Mouse (Mus musculus) heart, embryonic 16.5 days (tissue): ENCODE measurements around the gene Olfr815. TPM values are rescaled to one million over a fixed set of nuclear protein-coding genes. Genes with fewer than 3 reads are reported as not detected.
"Not testable (repeated sequence)": the region's sequence is repeated elsewhere in the genome, so short reads cannot be mapped to it uniquely, and the experiment has no call there.

Experiments
- ATAC-seq: fragments of 200-750 bp; cut with Nextera tagmentation; replicated peaks from 2 replicates; pipeline ENCODE4 v1.8.0; 2017; ENCODE audit warnings: moderate number of reproducible peaks; ENCODE audit not compliant: insufficient read depth, low FRiP score; ENCODE audit errors: extremely low read depth
- H3K27ac ChIP-seq: fragments of 300-500 bp; sonication (generic); 2 replicates; pipeline ENCODE4 v1.5.1; 2014; ENCODE audit warnings: mild to moderate bottlenecking, low read length, control low read depth, moderate library complexity
- H3K27me3 ChIP-seq: fragments of 300-500 bp; sonication (generic); 2 replicates; pipeline ENCODE4 v1.6.1; 2014; ENCODE audit warnings: low read length, mixed read lengths; ENCODE audit not compliant: control insufficient read depth, insufficient read depth
- H3K36me3 ChIP-seq: fragments of 300-500 bp; sonication (generic); 2 replicates; pipeline ENCODE4 v1.6.1; 2014; ENCODE audit not compliant: control insufficient read depth, insufficient read depth
- H3K4me1 ChIP-seq: fragments of 300-500 bp; sonication (generic); 2 replicates; pipeline ENCODE4 v1.6.1; 2014; ENCODE audit warnings: low read length, mixed read lengths; ENCODE audit not compliant: control insufficient read depth, insufficient read depth
- H3K4me2 ChIP-seq: fragments of 300-500 bp; sonication (generic); 2 replicates; pipeline ENCODE4 v1.6.1; 2014; ENCODE audit warnings: low read depth, mild to moderate bottlenecking, control low read depth, low read length
- H3K4me3 ChIP-seq: fragments of 300-500 bp; sonication (generic); 2 replicates; pipeline ENCODE4 v1.5.1; 2014; ENCODE audit warnings: mild to moderate bottlenecking, control low read depth, low read length
- H3K9ac ChIP-seq: fragments of 300-500 bp; sonication (generic); 2 replicates; pipeline ENCODE4 v1.6.1; 2014; ENCODE audit warnings: low read length, control low read depth
- H3K9me3 ChIP-seq: fragments of 300-500 bp; sonication (generic); replicated peaks from 2 replicates; pipeline ENCODE4 v1.6.1; 2016; ENCODE audit warnings: low read length; ENCODE audit not compliant: control insufficient read depth
- WGBS: fragments of 180-500 bp; shearing (Covaris S2); extraction: QIAGEN DNeasy Blood & Tissue Kit; methylation state at CpG from one replicate; pipeline ENCODE4 v1.1.7; 2014; 5-methylcytosine and 5-hydroxymethylcytosine counted together
- polyA plus RNA-seq: library from polyadenylated mRNA; unstranded; fragments of >200 nt; fragmentation: Nextera tagmentation; extraction: Ambion mirVana; gene quantifications from 2 replicates; pipeline ENCODE4 v1.2.1, GENCODE M21; 2015

The Olfr815 gene
- polyA plus RNA-seq: not detected in 2 replicates

DNA sequence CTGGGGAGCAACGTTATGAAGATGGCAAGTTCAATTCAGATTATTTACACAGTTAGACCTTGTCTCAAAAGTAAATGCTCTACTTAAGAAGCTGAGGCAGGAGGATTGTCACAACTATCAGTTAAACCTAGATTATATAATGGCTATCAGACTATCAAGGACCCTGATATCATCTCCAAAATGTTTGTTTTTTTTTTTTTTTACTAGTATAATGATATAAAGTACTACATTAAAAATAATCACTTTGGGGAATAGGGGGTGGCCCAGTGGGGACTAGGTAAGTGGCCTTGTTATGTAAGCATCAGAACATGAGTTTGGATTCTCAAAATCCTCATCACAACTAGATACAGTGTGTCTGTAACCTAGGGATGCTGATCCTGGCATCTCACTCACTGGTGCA is at the start of gene Olfr815:
Gene Olfr815, minus strand, starts transcription at position 101 of the 400 bp plus-strand sequence.
- H3K4me3 ChIP-seq, H3K27me3 ChIP-seq, H3K27ac ChIP-seq, H3K4me2 ChIP-seq, H3K9ac ChIP-seq, H3K36me3 ChIP-seq, H3K9me3 ChIP-seq, H3K4me1 ChIP-seq, ATAC-seq: not testable (repeated sequence)
- no CpG with 5 or more reads among the region's 1 CpGs for WGBS

DNA sequence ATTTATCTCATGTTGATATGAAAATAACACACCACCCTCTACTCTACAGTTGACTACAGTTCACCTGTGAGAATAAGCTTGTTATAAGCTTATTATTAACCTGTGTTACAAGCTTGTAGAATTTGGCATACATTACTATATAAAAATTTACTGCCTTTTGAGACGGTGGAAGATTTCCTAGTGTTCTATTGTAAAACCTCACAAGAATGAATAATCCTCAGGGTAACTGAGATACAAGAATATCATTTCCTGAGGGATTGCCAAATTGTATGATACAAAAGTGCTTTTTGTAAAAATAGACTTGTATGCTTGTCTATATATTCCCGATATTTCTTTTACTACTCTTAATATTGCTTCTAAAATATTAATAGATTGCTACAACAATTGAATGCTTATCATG is 43.3 kb upstream of the Olfr815 start, which contains the start of gene Olfr818:
Gene Olfr818, minus strand, starts transcription at position 101 of the 400 bp plus-strand sequence.
- Histone ChIP-seq H3K4me3 (no peak within 1 kb of the TSS), H3K27ac (no peak within 1 kb of the TSS), H3K9ac (no peak within 1 kb of the TSS), H3K36me3 (no peaks in the 10 kb centered on the region), H3K4me1 (no peaks in the 10 kb centered on the region), H3K4me2 (no peak within 1 kb of the TSS), H3K27me3 (no peaks in the 10 kb centered on the region), H3K9me3 (no peaks in the 10 kb centered on the region)
- ATAC-seq: no peak
- 84% methylated on average over 2 of the region's 2 CpGs for WGBS

DNA sequence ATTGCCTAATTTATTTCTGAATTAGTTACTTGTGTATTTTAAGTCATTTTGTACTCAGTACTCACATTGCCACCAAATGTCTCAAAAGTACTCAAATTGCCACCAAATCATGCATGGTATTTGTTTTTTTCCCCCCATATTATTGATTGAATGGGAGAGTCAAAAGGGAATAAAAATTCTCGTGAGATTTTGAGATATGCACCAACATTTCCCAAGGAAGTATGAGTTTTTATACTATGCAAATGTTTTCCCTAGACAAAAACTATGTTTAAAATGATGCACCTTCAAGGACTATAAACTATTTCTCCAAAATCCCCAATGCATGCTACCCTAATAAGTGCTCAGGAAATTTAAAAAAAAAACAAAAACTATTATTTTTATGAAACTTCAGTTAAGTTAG is 9.8 kb upstream of the Olfr815 start, which contains the start of gene Olfr816:
Gene Olfr816, minus strand, starts transcription at position 101 of the 400 bp plus-strand sequence.
- Histone ChIP-seq H3K4me1 (no peaks in the 10 kb centered on the region), H3K27me3 (no peaks in the 10 kb centered on the region), H3K36me3 (no peaks in the 10 kb centered on the region), H3K9ac (no peak within 1 kb of the TSS), H3K4me3 (no peak within 1 kb of the TSS), H3K4me2 (no peak within 1 kb of the TSS), H3K27ac (no peak within 1 kb of the TSS), H3K9me3 (no peaks in the 10 kb centered on the region)
- no peak for ATAC-seq
- 49% methylated on average over 1 of the region's 1 CpGs for WGBS

DNA sequence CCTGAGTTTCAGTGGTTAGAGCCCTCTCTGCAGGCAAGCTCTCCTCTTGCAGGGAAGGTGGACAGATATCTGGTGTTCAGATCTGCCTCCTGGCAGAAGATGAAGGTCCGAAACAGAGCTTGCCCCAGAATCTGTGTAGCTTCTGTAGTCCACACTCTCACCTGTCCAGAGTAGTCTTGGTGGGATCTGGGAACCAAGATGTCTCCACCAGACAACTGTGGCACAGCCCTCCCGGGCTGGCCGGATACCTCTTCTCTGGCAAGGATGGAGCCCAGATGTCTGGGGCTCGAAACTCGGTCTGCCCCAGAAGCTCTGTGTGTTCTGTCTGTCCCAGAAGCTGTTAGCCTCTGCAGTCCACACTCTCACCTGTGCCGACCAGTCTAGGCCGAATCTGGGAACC is 19.7 kb downstream of the Olfr815 start:
- H3K36me3 ChIP-seq: no peaks in the 10 kb centered on the region
- H3K9me3 ChIP-seq: no peaks in the 10 kb centered on the region
- no peak overlapping the region for H3K9ac ChIP-seq
- H3K27ac ChIP-seq: no peak overlapping the region
- no peak for ATAC-seq
- H3K4me3 ChIP-seq: no peak overlapping the region
- no peaks in the 10 kb centered on the region for H3K27me3 ChIP-seq
- H3K4me2 ChIP-seq: no peak overlapping the region
- H3K4me1 ChIP-seq: no peaks in the 10 kb centered on the region
- 86% methylated on average over 7 of the region's 7 CpGs for WGBS

DNA sequence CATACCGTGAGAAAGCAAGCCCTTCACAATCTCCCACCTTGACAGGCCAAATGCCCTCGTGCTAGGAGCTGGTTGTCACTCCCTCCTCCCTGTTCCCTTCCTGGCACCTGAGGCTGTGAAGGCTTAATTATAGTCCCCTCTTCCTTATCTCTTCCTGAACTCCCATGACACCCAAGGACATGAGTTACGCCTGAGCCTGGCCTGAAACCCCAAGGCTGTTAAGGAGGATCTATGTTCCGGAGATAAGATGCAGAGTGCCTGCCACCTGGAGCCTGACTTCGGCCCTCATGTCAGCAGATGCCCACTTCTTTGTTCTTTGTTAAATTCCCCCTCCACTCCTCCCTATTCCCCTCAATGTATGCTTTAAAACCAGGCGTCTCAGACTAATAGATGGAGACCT is 20.2 kb downstream of the Olfr815 start:
- WGBS: 62% methylated on average over 6 of the region's 6 CpGs
- H3K27me3 ChIP-seq, H3K4me1 ChIP-seq, H3K9ac ChIP-seq, H3K4me2 ChIP-seq, H3K9me3 ChIP-seq, H3K36me3 ChIP-seq, ATAC-seq, H3K4me3 ChIP-seq, H3K27ac ChIP-seq: not testable (repeated sequence)

DNA sequence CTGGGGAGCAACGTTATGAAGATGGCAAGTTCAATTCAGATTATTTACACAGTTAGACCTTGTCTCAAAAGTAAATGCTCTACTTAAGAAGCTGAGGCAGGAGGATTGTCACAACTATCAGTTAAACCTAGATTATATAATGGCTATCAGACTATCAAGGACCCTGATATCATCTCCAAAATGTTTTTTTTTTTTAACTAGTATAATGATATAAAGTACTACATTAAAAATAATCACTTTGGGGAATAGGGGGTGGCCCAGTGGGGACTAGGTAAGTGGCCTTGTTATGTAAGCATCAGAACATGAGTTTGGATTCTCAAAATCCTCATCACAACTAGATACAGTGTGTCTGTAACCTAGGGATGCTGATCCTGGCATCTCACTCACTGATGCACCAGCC is 25.9 kb downstream of the Olfr815 start, which contains the start of gene Olfr814:
Gene Olfr814, minus strand, starts transcription at position 101 of the 400 bp plus-strand sequence.
- WGBS: no CpG with 5 or more reads among the region's 1 CpGs
- H3K27ac ChIP-seq, H3K4me2 ChIP-seq, H3K9ac ChIP-seq, ATAC-seq, H3K4me1 ChIP-seq, H3K4me3 ChIP-seq, H3K27me3 ChIP-seq, H3K36me3 ChIP-seq, H3K9me3 ChIP-seq: not testable (repeated sequence)

DNA sequence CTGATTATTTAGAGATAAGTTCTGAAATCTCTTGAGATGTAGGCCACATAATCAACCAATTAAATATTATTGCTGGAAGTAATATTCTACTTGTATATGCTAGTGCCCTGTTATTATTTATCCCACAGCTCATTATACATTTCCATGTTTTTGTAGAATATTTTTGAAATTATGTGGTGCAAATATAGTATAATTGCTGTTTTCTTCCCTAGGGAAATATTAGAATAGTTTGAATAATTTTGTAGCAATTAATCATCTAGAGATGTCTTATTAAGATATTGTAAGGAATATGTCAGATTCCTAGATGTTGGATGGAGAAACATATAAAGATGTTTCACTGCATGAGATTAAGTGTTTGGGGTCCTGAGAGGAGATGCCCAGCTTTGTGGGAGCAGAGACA is 50.6 kb downstream of the Olfr815 start, which contains the start of gene Olfr813:
Gene Olfr813, plus strand, starts transcription at position 301 of the 400 bp plus-strand sequence.
- H3K4me2 ChIP-seq: no peak within 1 kb of the TSS
- H3K9ac ChIP-seq: no peak within 1 kb of the TSS
- no peaks in the 10 kb centered on the region for H3K27me3 ChIP-seq
- no peaks in the 10 kb centered on the region for H3K9me3 ChIP-seq
- no peaks in the 10 kb centered on the region for H3K4me1 ChIP-seq
- H3K36me3 ChIP-seq: no peaks in the 10 kb centered on the region
- H3K27ac ChIP-seq: no peak within 1 kb of the TSS
- no peak for ATAC-seq
- H3K4me3 ChIP-seq: no peak within 1 kb of the TSS

Other genes starting within 250 kb of the Olfr815 start
- gene Olfr800, start 248.2 kb downstream of the Olfr815 start, polyA plus RNA-seq: not detected in 2 replicates
- gene Olfr801, start 232.0 kb downstream of the Olfr815 start, polyA plus RNA-seq: not detected in 2 replicates
- gene Olfr802, start 217.7 kb downstream of the Olfr815 start, polyA plus RNA-seq: not detected in 2 replicates
- not detected in 2 replicates for gene Olfr803, start 211.6 kb downstream of the Olfr815 start, polyA plus RNA-seq
- gene Olfr804, start 202.7 kb downstream of the Olfr815 start, polyA plus RNA-seq: not detected in 2 replicates
- gene Olfr805, start 176.5 kb downstream of the Olfr815 start, polyA plus RNA-seq: not detected in 2 replicates
- gene Olfr806, start 163.9 kb downstream of the Olfr815 start, polyA plus RNA-seq: not detected in 2 replicates
- not detected in 2 replicates for gene Olfr807, start 148.1 kb downstream of the Olfr815 start, polyA plus RNA-seq
- gene Olfr808, start 140.4 kb downstream of the Olfr815 start, polyA plus RNA-seq: not detected in 2 replicates
- not detected in 2 replicates for gene Olfr809, start 131.2 kb downstream of the Olfr815 start, polyA plus RNA-seq
- not detected in 2 replicates for gene Olfr810, start 111.0 kb downstream of the Olfr815 start, polyA plus RNA-seq
- not detected in 2 replicates for gene Olfr811, start 101.5 kb downstream of the Olfr815 start, polyA plus RNA-seq
- gene Olfr812, start 59.8 kb downstream of the Olfr815 start, polyA plus RNA-seq: not detected in 2 replicates
- not detected in 2 replicates for gene Olfr813, start 50.5 kb downstream of the Olfr815 start, polyA plus RNA-seq
- not detected in 2 replicates for gene Olfr814, start 26.0 kb downstream of the Olfr815 start, polyA plus RNA-seq
- not detected in 2 replicates for gene Olfr816, start 9.7 kb upstream of the Olfr815 start, polyA plus RNA-seq
- gene Olfr818, start 43.2 kb upstream of the Olfr815 start, polyA plus RNA-seq: not detected in 2 replicates
- gene Olfr819, start 61.4 kb upstream of the Olfr815 start, polyA plus RNA-seq: not detected in 2 replicates
- not detected in 2 replicates for gene Olfr247, start 70.3 kb upstream of the Olfr815 start, polyA plus RNA-seq
- not detected in 2 replicates for gene Gm10310, start 79.2 kb upstream of the Olfr815 start, polyA plus RNA-seq
- not detected in 2 replicates for gene Olfr820, start 106.8 kb upstream of the Olfr815 start, polyA plus RNA-seq
- gene Olfr821, start 124.5 kb upstream of the Olfr815 start, polyA plus RNA-seq: not detected in 2 replicates
- not detected in 2 replicates for gene Olfr822, start 165.3 kb upstream of the Olfr815 start, polyA plus RNA-seq
- not detected in 2 replicates for gene Olfr823, start 209.5 kb upstream of the Olfr815 start, polyA plus RNA-seq
- not detected in 2 replicates for gene Olfr824, start 224.1 kb upstream of the Olfr815 start, polyA plus RNA-seq